Mouse (Mus musculus): Measurements from ENCODE around the gene Ereg. TPM values are rescaled to one million over a fixed set of nuclear protein-coding genes. Genes with fewer than 3 reads are reported as not detected.
A peak's percentile ranks its signal among the peaks of the same experiment; 100 is the strongest.

Ereg gene
- total and polyA plus RNA-seq, 2 experiments from 2014 or later: not detected

DNA sequence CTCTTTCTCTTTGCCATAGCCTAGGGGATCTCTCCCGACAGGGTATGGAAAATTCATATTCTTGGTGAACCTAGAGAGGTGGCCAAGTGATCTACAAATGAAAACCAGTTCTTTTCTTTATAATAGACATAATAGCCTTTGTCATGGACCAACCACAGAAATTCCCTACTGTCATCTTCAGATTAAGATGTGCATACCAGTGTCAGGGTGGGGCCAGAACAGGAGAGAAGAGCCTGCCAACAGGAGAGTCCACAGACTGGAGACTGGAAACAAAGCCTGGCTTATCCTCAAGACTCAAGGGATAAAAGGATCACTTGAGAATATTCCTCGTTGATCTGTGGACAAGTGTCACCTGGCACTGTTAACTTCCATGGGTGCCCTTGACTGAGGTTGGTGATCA is 36.7 kb upstream of the Ereg start:
- Histone ChIP-seq H3K9me3 (ENCODE audit: low read length) (no peaks in the 10 kb centered on the region), H3K4me3 (ENCODE audit: low read depth, low read length) (no peak overlapping the region), H3K27ac (ENCODE audit: low read depth, low read length) (no peak overlapping the region), H3K9ac (replicated peaks; ENCODE audit: low read length, poor library complexity, severe bottlenecking) (no peak overlapping the region), H3K36me3 (ENCODE audit: insufficient read depth, low read length) (no peaks in the 10 kb centered on the region), H3K4me1 (ENCODE audit: insufficient read depth, low read length) (no peaks in the 10 kb centered on the region), H3K4me2 (ENCODE audit: low read depth, low read length, poor library complexity, severe bottlenecking) (no peak overlapping the region), H3K27me3 (ENCODE audit: insufficient read depth, low read length) (no peaks in the 10 kb centered on the region)
- no peak for TF ChIP-seq CTCF (IDR thresholded peaks at IDR 0.05)
- WGBS: 53% methylated on average over 2 of the region's 2 CpGs
- ATAC-seq (ENCODE audit: low FRiP score): no peak
- DNase-seq (ENCODE audit: low spot score): no peak

- WGBS: 18% methylated on average over 2 of the region's 2 CpGs
- H3K27ac ChIP-seq (ENCODE audit: low read depth, low read length): no peak overlapping the region
- TF ChIP-seq CTCF (IDR thresholded peaks at IDR 0.05): 0 out of 2 replicates have a peak, but pooled peaks have one; percentile 15
- H3K4me3 ChIP-seq (ENCODE audit: low read depth, low read length): no peak overlapping the region
- H3K4me1 ChIP-seq (ENCODE audit: insufficient read depth, low read length): no peaks in the 10 kb centered on the region
- H3K9ac ChIP-seq (replicated peaks; ENCODE audit: low read length, poor library complexity, severe bottlenecking): no peak overlapping the region
- no peaks in the 10 kb centered on the region for H3K9me3 ChIP-seq (ENCODE audit: low read length)
- ATAC-seq (ENCODE audit: low FRiP score): no peak
- peak; percentile 15 for DNase-seq (ENCODE audit: low spot score)
- H3K4me2 ChIP-seq (ENCODE audit: low read depth, low read length, poor library complexity, severe bottlenecking): no peak overlapping the region
- H3K36me3 ChIP-seq (ENCODE audit: insufficient read depth, low read length): no peaks in the 10 kb centered on the region
- no peaks in the 10 kb centered on the region for H3K27me3 ChIP-seq (ENCODE audit: insufficient read depth, low read length)
Observed at GRCm38 (mm10) chr5:91038547-91038946, 35.9 kb upstream of the Ereg start.

DNA sequence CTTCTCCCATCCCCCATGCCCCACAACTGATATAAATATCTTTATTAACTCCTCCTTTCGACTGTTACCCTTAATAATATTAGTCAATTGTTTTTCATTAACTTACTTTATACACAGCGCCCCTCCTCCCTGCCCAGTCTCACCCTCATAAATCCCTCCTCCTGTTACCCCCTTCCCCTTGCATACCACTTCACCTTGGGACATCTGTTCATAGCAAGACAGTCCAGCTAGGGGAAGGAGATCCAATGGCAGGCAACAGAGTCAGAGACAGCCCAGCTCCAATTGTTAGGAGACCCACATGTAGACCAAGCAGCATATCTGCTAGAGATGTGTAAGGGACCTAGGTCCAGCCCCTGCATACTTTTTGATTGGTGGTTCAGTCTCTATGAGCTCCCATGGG is 35.5 kb upstream of the Ereg start:
- WGBS: 86% methylated on average over 2 of the region's 2 CpGs
- Histone ChIP-seq H3K4me2 (ENCODE audit: low read depth, low read length, poor library complexity, severe bottlenecking) (no peak overlapping the region), H3K36me3 (ENCODE audit: insufficient read depth, low read length) (no peaks in the 10 kb centered on the region), H3K9me3 (ENCODE audit: low read length) (no peaks in the 10 kb centered on the region), H3K9ac (replicated peaks; ENCODE audit: low read length, poor library complexity, severe bottlenecking) (no peak overlapping the region), H3K27ac (ENCODE audit: low read depth, low read length) (no peak overlapping the region), H3K4me3 (ENCODE audit: low read depth, low read length) (no peak overlapping the region), H3K27me3 (ENCODE audit: insufficient read depth, low read length) (no peaks in the 10 kb centered on the region), H3K4me1 (ENCODE audit: insufficient read depth, low read length) (no peaks in the 10 kb centered on the region)
- ATAC-seq (ENCODE audit: low FRiP score) (no peak), DNase-seq (ENCODE audit: low spot score) (no peak)
- TF ChIP-seq CTCF (IDR thresholded peaks at IDR 0.05): no peak

DNA sequence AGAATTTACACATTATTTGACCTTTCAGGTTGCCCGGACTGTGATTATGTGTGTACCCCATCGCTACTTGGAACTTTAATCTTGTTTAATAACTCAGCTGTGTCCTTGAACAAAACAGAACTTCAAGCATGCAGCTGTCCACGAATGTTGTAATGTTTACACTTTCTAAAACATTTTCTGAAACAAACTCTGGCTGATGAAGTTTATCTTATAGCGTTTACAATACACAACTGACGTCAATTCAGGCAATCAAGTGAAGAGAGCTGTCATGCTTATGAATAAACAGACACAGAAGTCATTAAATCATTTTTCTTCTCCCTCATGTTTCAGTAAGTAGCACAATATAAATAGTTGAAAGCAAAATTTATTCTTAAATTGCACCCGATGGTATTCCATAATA is 26.4 kb upstream of the Ereg start:
- WGBS: 85% methylated on average over 6 of the region's 6 CpGs
- ATAC-seq (ENCODE audit: low FRiP score): no peak
- no peaks in the 10 kb centered on the region for H3K9me3 ChIP-seq (ENCODE audit: low read length)
- H3K27me3 ChIP-seq (ENCODE audit: insufficient read depth, low read length): no peaks in the 10 kb centered on the region
- DNase-seq (ENCODE audit: low spot score): no peak
- no peak for TF ChIP-seq CTCF (IDR thresholded peaks at IDR 0.05)
- H3K9ac ChIP-seq (replicated peaks; ENCODE audit: low read length, poor library complexity, severe bottlenecking): no peak overlapping the region
- no peaks in the 10 kb centered on the region for H3K36me3 ChIP-seq (ENCODE audit: insufficient read depth, low read length)
- H3K4me1 ChIP-seq (ENCODE audit: insufficient read depth, low read length): no peaks in the 10 kb centered on the region
- H3K4me3 ChIP-seq (ENCODE audit: low read depth, low read length): no peak overlapping the region
- no peak overlapping the region for H3K27ac ChIP-seq (ENCODE audit: low read depth, low read length)
- no peak overlapping the region for H3K4me2 ChIP-seq (ENCODE audit: low read depth, low read length, poor library complexity, severe bottlenecking)

GRCm38 (mm10) chr5:91048397-91048796 is 26.0 kb upstream of the Ereg start:
- Histone ChIP-seq H3K4me1 (ENCODE audit: insufficient read depth, low read length) (no peaks in the 10 kb centered on the region), H3K4me2 (ENCODE audit: low read depth, low read length, poor library complexity, severe bottlenecking) (no peak overlapping the region), H3K4me3 (ENCODE audit: low read depth, low read length) (no peak overlapping the region), H3K9me3 (ENCODE audit: low read length) (no peaks in the 10 kb centered on the region), H3K27me3 (ENCODE audit: insufficient read depth, low read length) (no peaks in the 10 kb centered on the region), H3K36me3 (ENCODE audit: insufficient read depth, low read length) (no peaks in the 10 kb centered on the region), H3K27ac (ENCODE audit: low read depth, low read length) (no peak overlapping the region), H3K9ac (replicated peaks; ENCODE audit: low read length, poor library complexity, severe bottlenecking) (no peak overlapping the region)
- TF ChIP-seq CTCF (IDR thresholded peaks at IDR 0.05): no peak
- ATAC-seq (ENCODE audit: low FRiP score) (no peak), DNase-seq (ENCODE audit: low spot score) (no peak)
- 88% methylated on average over 8 of the region's 8 CpGs for WGBS

DNA sequence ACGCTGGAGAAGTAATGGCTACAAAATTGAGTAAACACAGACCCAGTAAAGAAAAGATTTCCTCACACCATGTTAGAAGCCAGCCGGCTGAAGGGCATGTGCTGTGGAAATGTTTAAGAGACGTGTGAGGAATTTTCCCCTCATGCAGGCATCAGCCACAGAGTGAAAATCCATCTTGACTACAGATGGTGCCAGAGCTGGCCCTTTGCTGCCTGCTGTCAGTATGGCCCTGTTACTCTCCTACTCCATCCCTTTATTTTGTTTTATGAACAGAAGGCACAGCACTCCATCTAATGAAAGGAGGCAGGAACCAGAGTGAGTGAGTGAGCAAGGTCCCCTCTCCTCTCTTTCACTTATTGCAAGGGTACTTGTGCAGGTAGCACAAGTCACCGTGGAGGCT is 2.1 kb upstream of the Ereg start:
- DNase-seq (ENCODE audit: low spot score) (no peak), ATAC-seq (ENCODE audit: low FRiP score) (no peak)
- WGBS: 79% methylated on average over 4 of the region's 4 CpGs
- Histone ChIP-seq H3K27ac (ENCODE audit: low read depth, low read length) (no peak overlapping the region), H3K9me3 (ENCODE audit: low read length) (no peaks in the 10 kb centered on the region), H3K4me1 (ENCODE audit: insufficient read depth, low read length) (peaks cover 7% of the 10 kb centered on the region; the same call in 1 of the 2 replicates), H3K27me3 (ENCODE audit: insufficient read depth, low read length) (peaks cover 8% of the 10 kb centered on the region; the same call in 1 of the 2 replicates), H3K4me3 (ENCODE audit: low read depth, low read length) (no peak overlapping the region), H3K9ac (replicated peaks; ENCODE audit: low read length, poor library complexity, severe bottlenecking) (no peak overlapping the region), H3K36me3 (ENCODE audit: insufficient read depth, low read length) (no peaks in the 10 kb centered on the region), H3K4me2 (ENCODE audit: low read depth, low read length, poor library complexity, severe bottlenecking) (no peak overlapping the region)
- no peak for TF ChIP-seq CTCF (IDR thresholded peaks at IDR 0.05)
